In the genomic region with DNA sequence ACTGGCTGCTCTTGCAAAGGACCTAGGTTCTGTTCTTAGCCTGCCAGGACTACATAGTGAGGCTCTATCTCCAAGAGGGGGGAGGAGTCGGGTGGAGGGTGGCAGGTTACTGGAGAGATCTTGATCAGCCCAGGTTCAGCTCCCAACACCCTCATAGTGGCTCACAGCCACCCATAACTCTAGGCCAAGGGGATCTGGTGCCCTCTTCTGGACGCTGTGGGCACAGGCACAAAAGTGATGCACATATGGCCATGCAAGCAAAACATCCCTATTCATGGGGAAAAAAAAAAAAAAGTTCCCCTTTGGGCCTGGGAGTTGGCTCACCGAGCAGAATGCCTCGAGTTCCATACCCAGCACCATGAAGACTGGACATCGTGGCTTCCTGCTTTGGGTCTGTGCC, we compare ENCODE assay signal across 8 mouse cellular contexts. TPM values are rescaled to one million over a fixed set of nuclear protein-coding genes. Genes with fewer than 3 reads are reported as not detected.
DNase-seq lines count a peak whose midpoint lies in the region; ATAC-seq lines count a peak whose summit lies in the region.

No protein-coding gene starts in this region.

- no peak overlapping the region for H3K9ac ChIP-seq in forebrain, embryonic 11.5 days (ENCODE audit: low read length)
- H3K9ac ChIP-seq in forebrain, embryonic 15.5 days (replicated peaks) = no peak overlapping the region
- no peak overlapping the region for H3K9ac ChIP-seq in midbrain, embryonic 14.5 days (replicated peaks; ENCODE audit: low read length)
- H3K9ac ChIP-seq in midbrain, embryonic 16.5 days (ENCODE audit: low read depth, low read length) = no peak overlapping the region
- no peak overlapping the region for H3K9ac ChIP-seq in neural tube, embryonic 15.5 days (replicated peaks)

- no peak overlapping the region for H3K4me3 ChIP-seq in forebrain, embryonic 11.5 days (ENCODE audit: low read depth, low read length)
- no peak overlapping the region for H3K4me3 ChIP-seq in forebrain, embryonic 15.5 days
- H3K4me3 ChIP-seq in midbrain, embryonic 14.5 days (replicated peaks; ENCODE audit: low read depth, low read length) = no peak overlapping the region
- H3K4me3 ChIP-seq in midbrain, embryonic 16.5 days (ENCODE audit: low read depth, low read length) = no peak overlapping the region
- H3K4me3 ChIP-seq in neural tube, embryonic 15.5 days (replicated peaks) = no peak overlapping the region

- ATAC-seq in forebrain, embryonic 11.5 days (replicated peaks; ENCODE audit: low FRiP score) = no peak
- ATAC-seq in forebrain, embryonic 15.5 days (replicated peaks) = no peak
- ATAC-seq in midbrain, embryonic 14.5 days (ENCODE audit: low FRiP score, low TSS enrichment) = no peak
- no peak for ATAC-seq in midbrain, embryonic 16.5 days
- ATAC-seq in neural tube, embryonic 15.5 days (ENCODE audit: low FRiP score) = no peak

- 49% methylated on average over 5 of the region's 5 CpGs for WGBS in forebrain, embryonic 11.5 days
- WGBS in forebrain, embryonic 15.5 days = 34% methylated on average over 5 of the region's 5 CpGs
- WGBS in midbrain, embryonic 14.5 days = 37% methylated on average over 5 of the region's 5 CpGs
- 36% methylated on average over 5 of the region's 5 CpGs for WGBS in midbrain, embryonic 16.5 days
- WGBS in neural tube, embryonic 15.5 days = 31% methylated on average over 5 of the region's 5 CpGs

- H3K4me2 ChIP-seq in forebrain, embryonic 11.5 days (ENCODE audit: low read depth, low read length, severe bottlenecking) = no peak overlapping the region
- H3K4me2 ChIP-seq in forebrain, embryonic 15.5 days (replicated peaks) = no peak overlapping the region
- no peak overlapping the region for H3K4me2 ChIP-seq in midbrain, embryonic 14.5 days (ENCODE audit: low read length)
- H3K4me2 ChIP-seq in midbrain, embryonic 16.5 days (ENCODE audit: low read length) = no peak overlapping the region
- H3K4me2 ChIP-seq in neural tube, embryonic 15.5 days = no peak overlapping the region

- DNase-seq in forebrain, embryonic 11.5 days (ENCODE audit: low spot score) = peak; percentile 78
- DNase-seq in midbrain, embryonic 14.5 days = peak; percentile 17
- peak; percentile 82 for DNase-seq in induced T-regulatory cell, adult 2 months (ENCODE audit: low read depth)
- peak; percentile 71 for DNase-seq in splenic B cell, adult 2 months (ENCODE audit: low read depth, low spot score)
- no peak for DNase-seq in cerebellum, postnatal 36 days

- H3K9me3 ChIP-seq in forebrain, embryonic 11.5 days (ENCODE audit: control insufficient read depth, low read length) = no peaks in the 10 kb centered on the region
- no peaks in the 10 kb centered on the region for H3K9me3 ChIP-seq in forebrain, embryonic 15.5 days
- no peaks in the 10 kb centered on the region for H3K9me3 ChIP-seq in midbrain, embryonic 14.5 days (ENCODE audit: control insufficient read depth, low read length)
- H3K9me3 ChIP-seq in midbrain, embryonic 16.5 days (replicated peaks; ENCODE audit: control insufficient read depth, low read length, poor library complexity, severe bottlenecking) = no peaks in the 10 kb centered on the region
- no peaks in the 10 kb centered on the region for H3K9me3 ChIP-seq in neural tube, embryonic 15.5 days (replicated peaks)

- H3K36me3 ChIP-seq in forebrain, embryonic 11.5 days (ENCODE audit: control insufficient read depth, insufficient read depth, low read length) = peaks cover 4% of the 10 kb centered on the region; the same call in 1 of the 2 replicates
- peaks cover 15% of the 10 kb centered on the region for H3K36me3 ChIP-seq in forebrain, embryonic 15.5 days
- H3K36me3 ChIP-seq in midbrain, embryonic 14.5 days (ENCODE audit: control insufficient read depth, insufficient read depth, low read length) = peaks cover 16% of the 10 kb centered on the region
- peaks cover 10% of the 10 kb centered on the region for H3K36me3 ChIP-seq in midbrain, embryonic 16.5 days (ENCODE audit: control insufficient read depth, insufficient read depth, low read length)
- H3K36me3 ChIP-seq in splenic B cell, adult 2 months (ENCODE audit: control insufficient read depth, insufficient read depth, low read length, poor library complexity, severe bottlenecking) = peaks cover 5% of the 10 kb centered on the region; the same call in 1 of the 2 replicates
- peaks cover 16% of the 10 kb centered on the region for H3K36me3 ChIP-seq in neural tube, embryonic 15.5 days

- H3K27ac ChIP-seq in forebrain, embryonic 11.5 days (ENCODE audit: low read depth, low read length) = no peak overlapping the region
- no peak overlapping the region for H3K27ac ChIP-seq in forebrain, embryonic 15.5 days (replicated peaks)
- H3K27ac ChIP-seq in midbrain, embryonic 14.5 days (replicated peaks; ENCODE audit: low read depth, low read length) = no peak overlapping the region
- no peak overlapping the region for H3K27ac ChIP-seq in midbrain, embryonic 16.5 days (ENCODE audit: low read length)
- no peak overlapping the region for H3K27ac ChIP-seq in neural tube, embryonic 15.5 days (replicated peaks)

- H3K4me1 ChIP-seq in forebrain, embryonic 11.5 days (replicated peaks; ENCODE audit: control insufficient read depth, insufficient read depth, low read length) = peaks cover 7% of the 10 kb centered on the region; the same call in 1 of the 2 replicates
- peaks cover 14% of the 10 kb centered on the region for H3K4me1 ChIP-seq in forebrain, embryonic 15.5 days
- peaks cover 14% of the 10 kb centered on the region for H3K4me1 ChIP-seq in midbrain, embryonic 14.5 days (ENCODE audit: control insufficient read depth, insufficient read depth, low read length)
- H3K4me1 ChIP-seq in midbrain, embryonic 16.5 days (ENCODE audit: control insufficient read depth, insufficient read depth, low read length) = peaks cover 13% of the 10 kb centered on the region
- peaks cover 32% of the 10 kb centered on the region for H3K4me1 ChIP-seq in neural tube, embryonic 15.5 days

- H3K27me3 ChIP-seq in forebrain, embryonic 11.5 days (ENCODE audit: control insufficient read depth, insufficient read depth, low read length) = no peaks in the 10 kb centered on the region
- H3K27me3 ChIP-seq in forebrain, embryonic 15.5 days = no peaks in the 10 kb centered on the region
- H3K27me3 ChIP-seq in midbrain, embryonic 14.5 days (ENCODE audit: control insufficient read depth, insufficient read depth, low read length) = no peaks in the 10 kb centered on the region
- H3K27me3 ChIP-seq in midbrain, embryonic 16.5 days (ENCODE audit: control insufficient read depth, insufficient read depth, low read depth, low read length) = no peaks in the 10 kb centered on the region
- no peaks in the 10 kb centered on the region for H3K27me3 ChIP-seq in splenic B cell, adult 2 months (ENCODE audit: control insufficient read depth, insufficient read depth, low read length, poor library complexity, severe bottlenecking)
- H3K27me3 ChIP-seq in neural tube, embryonic 15.5 days (replicated peaks) = no peaks in the 10 kb centered on the region

RNA-seq across cellular contexts. Expression of gene Asb6, which starts 0.8 kb away (rescaled TPM):
- polyA plus RNA-seq in forebrain, embryonic 11.5 days (2014; fragmentation: Nextera tagmentation; extraction: Ambion mirVana) = 41.9 and 42.5 TPM in 2 replicates
- polyA plus RNA-seq in forebrain, embryonic 15.5 days (2015; fragmentation: Nextera tagmentation; extraction: Ambion mirVana) = 43.3 and 45.3 TPM in 2 replicates
- polyA plus RNA-seq in midbrain, embryonic 14.5 days (2014; fragmentation: Nextera tagmentation; extraction: Ambion mirVana) = 38.5 and 42.7 TPM in 2 replicates
- 41.7 and 48.0 TPM in 2 replicates for polyA plus RNA-seq in midbrain, embryonic 16.5 days (2015; fragmentation: Nextera tagmentation; extraction: Ambion mirVana)
- polyA plus RNA-seq in neural tube, embryonic 15.5 days (2015; fragmentation: Nextera tagmentation; extraction: Ambion mirVana) = 40.7 and 44.0 TPM in 2 replicates

RNA-seq across cellular contexts. Expression of gene Prrx2, which starts 5.5 kb away (rescaled TPM):
- polyA plus RNA-seq in forebrain, embryonic 11.5 days (2014; fragmentation: Nextera tagmentation; extraction: Ambion mirVana) = 30.8 and 33.6 TPM in 2 replicates
- 1.6 and 3.1 TPM in 2 replicates for polyA plus RNA-seq in forebrain, embryonic 15.5 days (2015; fragmentation: Nextera tagmentation; extraction: Ambion mirVana)
- 1.4 and 2.2 TPM in 2 replicates for polyA plus RNA-seq in midbrain, embryonic 14.5 days (2014; fragmentation: Nextera tagmentation; extraction: Ambion mirVana)
- 1.8 and 2.4 TPM in 2 replicates for polyA plus RNA-seq in midbrain, embryonic 16.5 days (2015; fragmentation: Nextera tagmentation; extraction: Ambion mirVana)
- polyA plus RNA-seq in neural tube, embryonic 15.5 days (2015; fragmentation: Nextera tagmentation; extraction: Ambion mirVana) = 1.8 and 2.7 TPM in 2 replicates

RNA-seq across cellular contexts. Expression of gene Ntmt1, which starts 21.7 kb away (rescaled TPM):
- 102 and 118 TPM in 2 replicates for polyA plus RNA-seq in forebrain, embryonic 11.5 days (2014; fragmentation: Nextera tagmentation; extraction: Ambion mirVana)
- polyA plus RNA-seq in forebrain, embryonic 15.5 days (2015; fragmentation: Nextera tagmentation; extraction: Ambion mirVana) = 117 and 131 TPM in 2 replicates
- polyA plus RNA-seq in midbrain, embryonic 14.5 days (2014; fragmentation: Nextera tagmentation; extraction: Ambion mirVana) = 114 and 122 TPM in 2 replicates
- polyA plus RNA-seq in midbrain, embryonic 16.5 days (2015; fragmentation: Nextera tagmentation; extraction: Ambion mirVana) = 105 and 109 TPM in 2 replicates
- 92.6 and 107 TPM in 2 replicates for polyA plus RNA-seq in neural tube, embryonic 15.5 days (2015; fragmentation: Nextera tagmentation; extraction: Ambion mirVana)

RNA-seq across cellular contexts. Expression of gene 1700001O22Rik, which starts 25.9 kb away (rescaled TPM):
- 4.2 and 4.6 TPM in 2 replicates for polyA plus RNA-seq in forebrain, embryonic 11.5 days (2014; fragmentation: Nextera tagmentation; extraction: Ambion mirVana)
- 2.6 and 3.7 TPM in 2 replicates for polyA plus RNA-seq in forebrain, embryonic 15.5 days (2015; fragmentation: Nextera tagmentation; extraction: Ambion mirVana)
- polyA plus RNA-seq in midbrain, embryonic 14.5 days (2014; fragmentation: Nextera tagmentation; extraction: Ambion mirVana) = 0.87 and 1.0 TPM in 2 replicates
- 0.99 and 2.1 TPM in 2 replicates for polyA plus RNA-seq in midbrain, embryonic 16.5 days (2015; fragmentation: Nextera tagmentation; extraction: Ambion mirVana)
- 1.5 and 2.2 TPM in 2 replicates for polyA plus RNA-seq in neural tube, embryonic 15.5 days (2015; fragmentation: Nextera tagmentation; extraction: Ambion mirVana)

Comparison
In these comparisons a context has a peak if more than half of its experiments do, and no peak if none do; other contexts are left out.
1. DNase-seq: peak in forebrain, embryonic 11.5 days (single experiment), midbrain, embryonic 14.5 days (single experiment), induced T-regulatory cell, adult 2 months (single experiment) and splenic B cell, adult 2 months (single experiment); none in cerebellum, postnatal 36 days (0 of 2).